Comparison of ENCODE assay signal across 9 mouse cellular contexts in the genomic region with DNA sequence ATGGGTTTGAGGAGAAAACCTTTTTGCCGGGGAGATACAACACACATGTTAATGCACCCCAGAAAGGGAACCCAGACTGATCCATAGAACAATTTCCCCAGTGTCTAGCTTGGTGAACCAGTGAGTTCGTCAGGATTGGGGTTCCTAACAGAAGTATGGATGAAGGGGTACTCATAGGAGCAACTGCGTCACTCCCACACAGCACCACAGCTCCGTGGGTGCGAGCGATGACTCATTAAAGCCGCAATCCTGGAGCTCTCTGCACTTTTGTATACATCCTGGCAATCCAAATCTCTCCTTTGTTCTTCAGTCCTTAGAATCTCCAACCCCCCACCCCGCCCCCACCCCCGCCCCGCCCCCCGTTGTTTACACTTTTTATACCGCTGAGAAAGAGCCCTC. TPM values are rescaled to one million over a fixed set of nuclear protein-coding genes. Genes with fewer than 3 reads are reported as not detected.
A peak's percentile ranks its signal among the peaks of the same experiment; 100 is the strongest.
DNase-seq lines count a peak whose midpoint lies in the region; ATAC-seq lines count a peak whose summit lies in the region.
"Had no signal": no experiment of that assay in that cellular context is flagged by ENCODE, and none has a peak within 500 bp of the region (broad histone marks: within the 10 kb centered on the region; RNA-seq: fewer than 3 reads in every experiment).

No protein-coding gene starts in this region.

- peak overlapping the region; percentile 83 for H3K27ac ChIP-seq in heart, embryonic 10.5 days
- no peak overlapping the region for H3K27ac ChIP-seq in limb, embryonic 15.5 days
- no peak overlapping the region for H3K27ac ChIP-seq in stomach, embryonic 15.5 days

- H3K4me2 ChIP-seq in limb, embryonic 15.5 days = peak overlapping the region; percentile 85
- peak overlapping the region; percentile 92 for H3K4me2 ChIP-seq in stomach, embryonic 15.5 days

- intact Hi-C loops in heart, postnatal 36 days (cut with DNase I) = no loop called here

- peaks cover 19% of the 10 kb centered on the region for H3K4me1 ChIP-seq in heart, embryonic 10.5 days
- H3K4me1 ChIP-seq in limb, embryonic 15.5 days = peaks cover 11% of the 10 kb centered on the region
- H3K4me1 ChIP-seq in stomach, embryonic 15.5 days = peaks cover 7% of the 10 kb centered on the region

- H3K9me3 ChIP-seq in heart, embryonic 10.5 days = no peaks in the 10 kb centered on the region
- no peaks in the 10 kb centered on the region for H3K9me3 ChIP-seq in limb, embryonic 15.5 days
- H3K9me3 ChIP-seq in stomach, embryonic 15.5 days = no peaks in the 10 kb centered on the region

- ATAC-seq in limb, embryonic 15.5 days (ENCODE audit: insufficient number of reproducible peaks, low FRiP score, low TSS enrichment, low read depth) = no peak
- no peak for ATAC-seq in stomach, embryonic 15.5 days (ENCODE audit: insufficient read depth, low FRiP score, low read depth)

- peak overlapping the region; percentile 65 for H3K4me3 ChIP-seq in heart, embryonic 10.5 days
- H3K4me3 ChIP-seq in limb, embryonic 15.5 days = peak overlapping the region; percentile 45
- H3K4me3 ChIP-seq in stomach, embryonic 15.5 days (replicated peaks) = peak overlapping the region; percentile 43

- peaks cover 4% of the 10 kb centered on the region; the same call in 1 of the 2 replicates for H3K27me3 ChIP-seq in heart, embryonic 10.5 days (ENCODE audit: insufficient read depth, poor library complexity, severe bottlenecking)
- no peaks in the 10 kb centered on the region for H3K27me3 ChIP-seq in limb, embryonic 15.5 days
- H3K27me3 ChIP-seq in stomach, embryonic 15.5 days (replicated peaks) = no peaks in the 10 kb centered on the region

- no peak overlapping the region for H3K9ac ChIP-seq in limb, embryonic 15.5 days
- H3K9ac ChIP-seq in stomach, embryonic 15.5 days = no peak overlapping the region

- no peak for DNase-seq in heart, embryonic 10.5 days (ENCODE audit: low spot score)
- no peak for DNase-seq in heart, postnatal 36 days
- peak; percentile 55 to 60 for DNase-seq in right cerebral cortex, adult 2 months (ENCODE audit: low spot score in 2 of 2)
- no peak for DNase-seq in right cerebral cortex, postnatal 10 days (ENCODE audit: low spot score in 2 of 2)
- DNase-seq in c-Kit-positive CD71-positive TER-119-positive erythroid progenitor cells, embryonic 14.5 days (ENCODE audit: low spot score) = no peak
- DNase-seq in spleen, postnatal 10 days (ENCODE audit: low spot score in 2 of 2) = no peak

- 12% methylated on average over 12 of the region's 12 CpGs for WGBS in heart, embryonic 10.5 days
- WGBS in limb, embryonic 15.5 days = 16% methylated on average over 12 of the region's 12 CpGs
- WGBS in stomach, embryonic 15.5 days = 10% methylated on average over 12 of the region's 12 CpGs

- H3K36me3 ChIP-seq in heart, embryonic 10.5 days = no peaks in the 10 kb centered on the region
- H3K36me3 ChIP-seq in limb, embryonic 15.5 days = no peaks in the 10 kb centered on the region
- H3K36me3 ChIP-seq in stomach, embryonic 15.5 days = no peaks in the 10 kb centered on the region

RNA-seq across cellular contexts. Expression of a gene that starts 0.3 kb away (rescaled TPM):
- polyA plus RNA-seq in heart, embryonic 10.5 days (2016; fragmentation: Nextera tagmentation; extraction: Ambion mirVana) = 12.0 and 12.5 TPM in 2 replicates
- total RNA-seq in heart, postnatal 36 days (2021) = 1 to 10 TPM; 6.9 to 9.9 TPM
- 12.3 and 16.0 TPM in 2 replicates for polyA plus RNA-seq in limb, embryonic 15.5 days (2015; fragmentation: Nextera tagmentation; extraction: Ambion mirVana)
- 11.3 and 12.0 TPM in 2 replicates for polyA plus RNA-seq in stomach, embryonic 15.5 days (2015; fragmentation: Nextera tagmentation; extraction: Ambion mirVana)

RNA-seq across cellular contexts. Expression of a gene that starts 24.2 kb away (rescaled TPM):
- 0.20 TPM in 1 of 2 replicates, not detected in the other for polyA plus RNA-seq in heart, embryonic 10.5 days (2016; fragmentation: Nextera tagmentation; extraction: Ambion mirVana)
- total RNA-seq in heart, postnatal 36 days (2021) = not detected
- polyA plus RNA-seq in limb, embryonic 15.5 days (2015; fragmentation: Nextera tagmentation; extraction: Ambion mirVana) = 0.14 and 0.18 TPM in 2 replicates
- 0.17 and 0.23 TPM in 2 replicates for polyA plus RNA-seq in stomach, embryonic 15.5 days (2015; fragmentation: Nextera tagmentation; extraction: Ambion mirVana)
- total RNA-seq: hematopoietic stem cell, adult 5-6 weeks had no signal

Comparison
In these comparisons a context has a peak if more than half of its experiments do, and no peak if none do; other contexts are left out.
1. DNase-seq: peak in right cerebral cortex, adult 2 months (2 of 2); none in heart, embryonic 10.5 days (single experiment), heart, postnatal 36 days (0 of 2), right cerebral cortex, postnatal 10 days (0 of 2), c-Kit-positive CD71-positive TER-119-positive erythroid progenitor cells, embryonic 14.5 days (single experiment) and spleen, postnatal 10 days (0 of 2).
2. Peak in every context shown above with its lines, with median percentiles within 50 percentile points of each other: H3K4me3 ChIP-seq.